Mouse (Mus musculus) small intestine, adult 2 months (tissue): ENCODE measurements around the gene Cd300e. TPM values are rescaled to one million over a fixed set of nuclear protein-coding genes. Genes with fewer than 3 reads are reported as not detected.

Experiments
- H3K27ac ChIP-seq: fragments of 200-500 bp; 2 replicates; pipeline ENCODE4 v1.5.1; 2012; ENCODE audit warnings: low read depth, low read length, control low read depth, inconsistent platforms; ENCODE audit not compliant: insufficient read depth
- H3K27me3 ChIP-seq: fragments of 200-500 bp; 2 replicates; pipeline ENCODE4 v1.6.1; 2012; ENCODE audit warnings: mild to moderate bottlenecking, moderate library complexity, low read length, inconsistent platforms; ENCODE audit not compliant: control insufficient read depth, insufficient read depth
- H3K36me3 ChIP-seq: fragments of 200-500 bp; 2 replicates; pipeline ENCODE4 v1.6.1; 2012; ENCODE audit warnings: mild to moderate bottlenecking, low read length, control low read depth, inconsistent platforms; ENCODE audit not compliant: control insufficient read depth, insufficient read depth
- H3K4me1 ChIP-seq: fragments of 200-500 bp; 2 replicates; pipeline ENCODE4 v1.6.1; 2012; ENCODE audit warnings: low read length, inconsistent platforms, mixed read lengths; ENCODE audit not compliant: control insufficient read depth, insufficient read depth, insufficient read length
- H3K4me3 ChIP-seq: fragments of 200-500 bp; 2 replicates; pipeline ENCODE4 v1.5.1; 2012; ENCODE audit warnings: low read depth, mild to moderate bottlenecking, control low read depth, inconsistent platforms, low read length, moderate library complexity
- CTCF ChIP-seq: fragments of 200-500 bp; IDR thresholded peaks from 2 replicates; pipeline ENCODE4 v1.5.1; 2012; ENCODE audit warnings: low read depth, mild to moderate bottlenecking, control low read depth, inconsistent platforms, low read length, moderate library complexity, mixed read lengths; ENCODE audit not compliant: insufficient replicate concordance, insufficient read length; ENCODE audit errors: extremely low read depth
- POLR2A ChIP-seq: fragments of 200-500 bp; IDR thresholded peaks from 2 replicates; pipeline ENCODE4 v1.6.1; 2012; ENCODE audit warnings: low read depth, mild to moderate bottlenecking, control low read depth, inconsistent platforms, low read length, moderate library complexity
- WGBS: fragments of 180-500 bp; shearing (Covaris S2); methylation state at CpG from one replicate; pipeline ENCODE4 v1.1.7; 2018; 5-methylcytosine and 5-hydroxymethylcytosine counted together
- polyA plus RNA-seq: library from polyadenylated mRNA; depleted of rRNA; stranded (reverse); fragments of >200 nt; gene quantifications from 2 replicates; pipeline ENCODE4 v1.2.3, GENCODE M21; 2012

Cd300e gene
- polyA plus RNA-seq, 1 experiment = 0.52 TPM

DNA sequence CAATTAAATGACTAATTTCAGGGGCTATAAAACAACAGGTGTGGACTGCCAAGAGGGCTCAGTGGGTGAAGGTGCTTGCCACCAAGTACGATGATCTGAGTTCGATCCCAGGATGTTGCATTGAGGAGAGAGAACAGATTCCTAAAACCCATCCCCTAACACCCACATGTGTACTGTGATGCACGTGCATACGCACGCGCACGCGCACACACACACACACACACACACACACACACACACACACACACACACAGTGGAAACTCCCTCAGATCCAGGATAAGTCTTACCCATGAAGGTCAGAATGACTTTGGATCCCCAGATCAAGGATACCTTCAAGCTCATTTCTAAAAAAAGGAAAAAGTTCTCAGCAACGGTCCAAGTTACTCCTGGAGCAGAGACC is 40.1 kb upstream of the Cd300e start:
- no peak overlapping the region for H3K27ac ChIP-seq
- TF ChIP-seq POLR2A (no peak), CTCF (no peak)
- no peaks in the 10 kb centered on the region for H3K27me3 ChIP-seq
- H3K4me3 ChIP-seq = no peak overlapping the region
- 91% methylated on average over 9 of the region's 9 CpGs for WGBS
- H3K4me1 ChIP-seq = no peaks in the 10 kb centered on the region
- no peaks in the 10 kb centered on the region for H3K36me3 ChIP-seq

DNA sequence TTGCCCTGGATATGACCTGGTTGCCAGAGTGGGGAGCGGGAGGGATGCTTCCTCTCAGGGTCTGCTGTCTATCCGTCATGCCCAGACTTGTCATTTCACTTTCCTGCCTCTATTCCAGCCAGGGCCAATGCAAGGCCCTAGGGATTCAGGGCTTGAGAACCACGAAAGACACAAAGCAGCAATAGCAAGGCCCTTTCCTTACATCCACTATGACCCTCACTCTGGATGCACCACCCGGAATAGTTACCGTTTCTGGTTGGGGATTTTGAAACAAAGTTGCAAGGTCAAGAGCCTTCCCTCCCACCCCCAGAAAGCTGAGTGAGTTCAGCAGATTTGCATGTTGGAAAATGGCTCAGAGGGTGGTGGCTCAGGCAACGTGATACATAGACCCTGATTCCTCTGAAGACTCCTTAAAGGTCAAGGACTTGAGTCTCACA is 39.7 kb upstream of the Cd300e start:
- no peaks in the 10 kb centered on the region for H3K4me1 ChIP-seq
- H3K36me3 ChIP-seq = no peaks in the 10 kb centered on the region
- no peak overlapping the region for H3K4me3 ChIP-seq
- no peak overlapping the region for H3K27ac ChIP-seq
- TF ChIP-seq POLR2A (no peak), CTCF (no peak)
- WGBS = 53% methylated on average over 6 of the region's 6 CpGs
- H3K27me3 ChIP-seq = no peaks in the 10 kb centered on the region

DNA sequence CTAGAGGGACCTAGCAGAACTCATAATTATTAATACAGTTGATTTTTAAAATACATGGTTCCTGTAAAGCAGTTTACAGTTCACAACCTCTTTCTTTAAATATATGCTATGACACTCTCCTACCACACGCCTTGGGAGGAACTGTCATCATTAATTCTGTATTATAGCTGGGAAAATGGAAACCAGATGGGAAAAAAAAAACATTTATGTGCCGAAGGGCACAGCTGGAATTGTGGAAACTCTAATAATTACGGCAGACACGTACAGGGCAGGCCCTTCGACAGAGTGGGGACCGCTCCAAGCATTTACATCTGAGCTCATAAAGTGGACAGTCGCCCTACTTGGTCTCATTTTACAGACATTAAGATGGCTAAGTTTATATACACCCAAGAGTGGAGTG is 38.8 kb upstream of the Cd300e start:
- Histone ChIP-seq H3K27me3 (no peaks in the 10 kb centered on the region), H3K36me3 (no peaks in the 10 kb centered on the region), H3K27ac (no peak overlapping the region), H3K4me3 (no peak overlapping the region), H3K4me1 (no peaks in the 10 kb centered on the region)
- TF ChIP-seq POLR2A (no peak), CTCF (no peak)
- WGBS = 79% methylated on average over 7 of the region's 7 CpGs

DNA sequence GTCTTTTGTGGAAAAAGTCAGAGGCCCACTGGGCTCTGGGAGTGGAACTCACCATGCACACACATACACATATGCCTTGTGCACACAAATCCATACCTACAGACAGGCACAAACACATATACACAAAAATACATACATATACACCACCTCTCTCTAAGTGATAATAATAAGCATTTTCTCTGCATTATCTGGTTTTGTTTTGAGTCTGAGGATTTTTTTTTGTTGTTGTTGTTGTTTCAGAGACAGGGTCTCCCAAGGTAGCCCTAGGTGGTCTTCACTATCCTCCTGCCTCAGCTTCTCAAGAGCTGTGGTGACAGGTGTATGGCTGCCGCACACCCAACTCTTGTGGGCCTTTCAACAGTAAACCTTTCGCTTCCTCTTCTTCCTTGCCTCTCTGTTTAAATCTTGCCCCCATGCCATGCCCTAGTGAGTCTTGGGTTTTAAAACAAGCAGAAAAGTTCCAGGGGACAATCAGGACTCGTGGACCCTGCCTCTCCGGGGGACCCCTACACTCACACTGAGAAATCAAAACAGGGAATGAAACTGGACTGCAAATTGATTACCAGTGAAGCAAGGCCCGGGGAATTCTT is 38.1 kb upstream of the Cd300e start:
- 71% methylated on average over 5 of the region's 5 CpGs for WGBS

DNA sequence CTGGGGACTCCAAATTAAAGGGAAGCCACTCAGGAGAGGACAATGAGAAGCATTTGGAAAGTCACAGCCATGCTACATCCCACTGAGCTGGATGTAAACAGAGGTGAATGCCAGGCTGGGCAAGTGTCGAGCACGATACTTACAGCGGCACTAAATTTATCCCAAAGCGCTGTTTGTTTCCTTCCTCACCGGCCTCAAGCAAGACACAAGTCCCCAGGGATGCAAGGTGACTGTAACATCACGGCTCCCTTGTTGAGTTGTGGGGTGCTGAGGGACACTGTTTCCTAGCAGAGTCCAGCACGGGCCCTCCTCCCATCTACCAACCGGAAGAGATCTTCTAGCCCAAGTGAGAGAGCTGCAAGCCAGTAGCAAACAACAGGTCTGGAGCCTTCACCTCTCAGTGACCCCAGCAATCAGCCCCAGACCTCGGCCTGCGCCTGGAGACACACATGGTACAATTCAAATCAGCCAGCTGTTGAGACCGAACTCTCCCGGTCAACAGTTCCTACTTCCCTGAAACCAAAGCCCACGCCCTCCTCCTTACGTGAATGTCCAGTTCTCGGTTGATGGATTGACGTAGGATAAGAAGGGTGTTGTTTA is 37.4 kb upstream of the Cd300e start:
- WGBS = 27% methylated on average over 16 of the region's 16 CpGs
- H3K4me1 ChIP-seq = no peaks in the 10 kb centered on the region
- no peak overlapping the region for H3K4me3 ChIP-seq
- peak overlapping the region; percentile 5; the same call in 1 of the 2 replicates for H3K27ac ChIP-seq
- no peaks in the 10 kb centered on the region for H3K27me3 ChIP-seq
- TF ChIP-seq CTCF (no peak), POLR2A (no peak)
- H3K36me3 ChIP-seq = no peaks in the 10 kb centered on the region

More for the DNA sequence above, 38.1 kb upstream of the Cd300e start:
- Histone ChIP-seq H3K4me3 (no peak overlapping the region), H3K27me3 (no peaks in the 10 kb centered on the region), H3K4me1 (no peaks in the 10 kb centered on the region), H3K36me3 (no peaks in the 10 kb centered on the region), H3K27ac (0 out of 2 replicates have a peak overlapping the region, but pooled peaks have one; percentile 5)
- TF ChIP-seq POLR2A (no peak), CTCF (no peak)

DNA sequence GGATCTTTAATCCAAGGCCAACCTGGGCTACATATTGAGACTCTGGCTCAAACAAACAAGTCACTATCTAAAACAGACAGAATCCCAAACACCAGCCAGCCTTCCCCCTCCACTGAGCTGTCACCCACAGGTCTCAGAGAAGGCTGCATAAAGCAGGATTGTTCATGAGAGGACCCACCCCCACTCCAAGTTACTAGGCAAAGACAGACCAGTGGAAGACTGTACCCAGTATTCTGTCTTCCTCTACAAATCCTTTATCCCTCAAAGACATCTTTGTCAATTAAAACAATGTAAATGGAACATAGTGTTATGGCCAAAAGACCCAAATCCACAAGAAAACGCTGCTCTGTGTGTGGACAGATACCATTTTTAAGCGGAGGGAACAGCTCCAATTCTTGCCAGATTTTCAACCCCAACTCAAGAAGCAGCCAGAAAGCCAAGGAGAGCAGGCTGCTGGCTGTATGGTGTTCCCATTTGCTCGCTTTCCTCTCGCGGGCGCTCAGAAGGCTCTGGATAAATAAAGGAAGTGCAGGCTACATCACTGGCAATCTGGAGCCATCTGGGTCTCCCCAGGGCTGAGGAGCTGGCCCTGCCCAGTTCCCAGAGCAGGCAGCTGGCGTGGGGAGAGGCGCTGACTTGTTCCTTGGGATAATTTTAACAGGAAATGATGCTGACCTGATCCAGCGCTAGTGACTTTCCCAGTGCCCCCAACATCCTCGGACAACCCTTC is 36.4 kb upstream of the Cd300e start:
- H3K27ac ChIP-seq = peak overlapping the region; percentile 5; the same call in 1 of the 2 replicates
- H3K4me1 ChIP-seq = no peaks in the 10 kb centered on the region
- no peaks in the 10 kb centered on the region for H3K27me3 ChIP-seq
- no peak overlapping the region for H3K4me3 ChIP-seq
- 46% methylated on average over 10 of the region's 10 CpGs for WGBS
- no peaks in the 10 kb centered on the region for H3K36me3 ChIP-seq
- no peak for TF ChIP-seq CTCF
- no peak for TF ChIP-seq POLR2A

DNA sequence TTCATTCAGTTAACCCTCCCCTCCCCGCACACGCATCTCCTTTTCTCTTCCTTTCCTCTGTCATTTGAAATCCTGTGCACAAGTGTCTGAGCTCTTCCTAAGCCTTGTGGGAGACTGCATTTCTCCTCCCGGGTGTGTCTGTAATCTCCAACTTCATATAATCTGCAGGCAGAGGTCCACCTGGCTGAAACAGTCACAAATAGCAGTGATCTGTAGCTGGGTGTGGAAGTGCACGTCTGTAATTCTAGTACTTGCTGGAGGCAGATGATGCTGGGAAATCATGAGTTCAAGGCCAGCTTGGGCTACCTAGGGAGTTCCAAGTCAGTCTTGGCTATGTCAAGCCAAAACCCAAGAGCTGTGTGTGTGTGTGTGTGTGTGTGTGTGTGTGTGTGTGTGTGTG is 30.2 kb upstream of the Cd300e start:
- no peak for TF ChIP-seq POLR2A
- no peak for TF ChIP-seq CTCF
- no peaks in the 10 kb centered on the region for H3K36me3 ChIP-seq

More for the DNA sequence above, 30.2 kb upstream of the Cd300e start:
- peaks cover 5% of the 10 kb centered on the region; the same call in 1 of the 2 replicates for H3K27me3 ChIP-seq
- 16% methylated on average over 4 of the region's 4 CpGs for WGBS
- no peak overlapping the region for H3K27ac ChIP-seq
- H3K4me3 ChIP-seq = no peak overlapping the region; the same call in 1 of the 2 replicates
- H3K4me1 ChIP-seq = no peaks in the 10 kb centered on the region; the same call in 1 of the 2 replicates
